Mouse (Mus musculus): ENCODE measurements around the gene Milr1.
A peak's percentile ranks its signal among the peaks of the same experiment; 100 is the strongest.
"Not testable (repeated sequence)": the region's sequence is repeated elsewhere in the genome, so short reads cannot be mapped to it uniquely, and the experiment has no call there.

The Milr1 gene

GRCm38 (mm10) chr11:106776960-106777359 lies 25.9 kb downstream of the Milr1 start:
- no peak for DNase-seq (ENCODE audit: low read depth, low spot score)

- no peak for DNase-seq (ENCODE audit: low read depth, low spot score)
Observed at GRCm38 (mm10) chr11:106777395-106777794, 26.4 kb downstream of the Milr1 start.

GRCm38 (mm10) chr11:106778132-106778531 lies 27.1 kb downstream of the Milr1 start:
- DNase-seq (ENCODE audit: low read depth, low spot score): no peak

GRCm38 (mm10) chr11:106778589-106779387 lies 27.8 kb downstream of the Milr1 start:
- peak; percentile 42 for DNase-seq (ENCODE audit: low read depth, low spot score)

- DNase-seq (ENCODE audit: low read depth, low spot score): peak; percentile 98
Observed at GRCm38 (mm10) chr11:106779388-106780088, 28.5 kb downstream of the Milr1 start, which contains the start of gene Polg2. Gene Polg2 (minus strand): TSS chr11:106779537.

GRCm38 (mm10) chr11:106780089-106780425 lies 29.0 kb downstream of the Milr1 start:
- no peak for DNase-seq (ENCODE audit: low read depth, low spot score)

GRCm38 (mm10) chr11:106780590-106781220 lies 29.7 kb downstream of the Milr1 start:
- DNase-seq (ENCODE audit: low read depth, low spot score): no peak

GRCm38 (mm10) chr11:106782271-106782670 lies 31.2 kb downstream of the Milr1 start:
- not testable (repeated sequence) for DNase-seq (ENCODE audit: low read depth, low spot score)

GRCm38 (mm10) chr11:106782841-106783764 lies 32.1 kb downstream of the Milr1 start:
- DNase-seq (ENCODE audit: low read depth, low spot score): no peak

GRCm38 (mm10) chr11:106784476-106784875 lies 33.5 kb downstream of the Milr1 start:
- DNase-seq (ENCODE audit: low read depth, low spot score): no peak

- no peak for DNase-seq (ENCODE audit: low read depth, low spot score)
Observed at GRCm38 (mm10) chr11:106785043-106785442, 34.0 kb downstream of the Milr1 start.

- DNase-seq (ENCODE audit: low read depth, low spot score): peak; percentile 49
Observed at GRCm38 (mm10) chr11:106787131-106788025, 36.4 kb downstream of the Milr1 start.

GRCm38 (mm10) chr11:106788026-106788774 lies 37.2 kb downstream of the Milr1 start:
- peak; percentile 95 for DNase-seq (ENCODE audit: low read depth, low spot score)

GRCm38 (mm10) chr11:106788775-106789459 lies 37.9 kb downstream of the Milr1 start, which contains the start of the genes Ddx5 and Cep95:
Gene Ddx5 (minus strand): TSS chr11:106789185.
Gene Cep95 (plus strand): TSS chr11:106789252.
- DNase-seq (ENCODE audit: low read depth, low spot score): peak; percentile 99

GRCm38 (mm10) chr11:106789649-106790048 lies 38.6 kb downstream of the Milr1 start:
- no peak for DNase-seq (ENCODE audit: low read depth, low spot score)

GRCm38 (mm10) chr11:106793846-106794245 lies 42.8 kb downstream of the Milr1 start:
- no peak for DNase-seq (ENCODE audit: low read depth, low spot score)

- DNase-seq (ENCODE audit: low read depth, low spot score): no peak
Observed at GRCm38 (mm10) chr11:106795679-106796078, 44.7 kb downstream of the Milr1 start.

GRCm38 (mm10) chr11:106802069-106802627 lies 51.1 kb downstream of the Milr1 start:
- DNase-seq (ENCODE audit: low read depth, low spot score): no peak
